Mouse (Mus musculus) lung, postnatal 0 days (tissue): ENCODE measurements at regions not wholly inside any gene's neighbourhood (a gene's known extent, or its start where the extent isn't known, plus 50 kb on each side); places are given as distances from the start of the nearest gene placed in this dataset.

Experiments
- ATAC-seq: fragments of 200-750 bp; cut with Nextera tagmentation; 2 replicates; pipeline ENCODE4 v1.8.0; 2017; ENCODE audit warnings: moderate library complexity
- DNase-seq: peaks from one replicate; pipeline ENCODE4 v3.0.0-alpha.2; 2016; ENCODE audit warnings: low spot score
- H3K27ac ChIP-seq: fragments of 300-500 bp; sonication (generic); 2 replicates; pipeline ENCODE4 v1.5.1; 2014; ENCODE audit warnings: antibody characterized with exemption, mild to moderate bottlenecking, low read length, mixed read lengths
- H3K27me3 ChIP-seq: fragments of 300-500 bp; sonication (generic); replicated peaks from 2 replicates; pipeline ENCODE4 v1.6.1; 2014; ENCODE audit warnings: low read length, mixed read lengths; ENCODE audit not compliant: insufficient read depth
- H3K36me3 ChIP-seq: fragments of 300-500 bp; sonication (generic); 2 replicates; pipeline ENCODE4 v1.6.1; 2014; ENCODE audit warnings: low read length, mixed read lengths; ENCODE audit not compliant: insufficient read depth
- H3K4me1 ChIP-seq: fragments of 300-500 bp; sonication (generic); 2 replicates; pipeline ENCODE4 v1.6.1; 2014; ENCODE audit warnings: antibody characterized with exemption, low read depth, low read length, mixed read lengths; ENCODE audit not compliant: insufficient read depth
- H3K4me2 ChIP-seq: fragments of 300-500 bp; sonication (generic); replicated peaks from 2 replicates; pipeline ENCODE4 v1.6.1; 2014; ENCODE audit warnings: low read depth, mild to moderate bottlenecking, low read length, moderate library complexity, mixed read lengths
- H3K4me3 ChIP-seq: fragments of 300-500 bp; sonication (generic); 2 replicates; pipeline ENCODE4 v1.5.1; 2014; ENCODE audit warnings: low read depth, low read length
- H3K9ac ChIP-seq: fragments of 300-500 bp; sonication (generic); replicated peaks from 2 replicates; pipeline ENCODE4 v1.6.1; 2014; ENCODE audit warnings: low read depth, mild to moderate bottlenecking
- H3K9me3 ChIP-seq: fragments of 300-500 bp; sonication (generic); 2 replicates; pipeline ENCODE4 v1.6.1; 2016; ENCODE audit warnings: low read length, mixed read lengths
- CTCF ChIP-seq: IDR thresholded peaks from 2 replicates; pipeline ENCODE4 v1.5.1; 2016; ENCODE audit warnings: antibody characterized with exemption, mild to moderate bottlenecking
- EP300 ChIP-seq: IDR thresholded peaks from 2 replicates; pipeline ENCODE4 v1.6.1; 2016; ENCODE audit warnings: antibody characterized with exemption, mild to moderate bottlenecking, control low read depth
- WGBS: fragments of 180-500 bp; shearing (Covaris S2); extraction: QIAGEN DNeasy Blood & Tissue Kit; methylation state at CpG from one replicate; pipeline ENCODE4 v1.1.7; 2014; 5-methylcytosine and 5-hydroxymethylcytosine counted together

GRCm38 (mm10) chr14:120560416-120560815 lies 82.2 kb downstream of the Rap2a start:
- Histone ChIP-seq H3K4me2 (no peak overlapping the region), H3K9ac (no peak overlapping the region), H3K36me3 (no peaks in the 10 kb centered on the region), H3K4me1 (no peaks in the 10 kb centered on the region), H3K27ac (no peak overlapping the region), H3K27me3 (no peaks in the 10 kb centered on the region), H3K4me3 (no peak overlapping the region), H3K9me3 (no peaks in the 10 kb centered on the region)
- TF ChIP-seq CTCF (no peak), EP300 (no peak)
- ATAC-seq (no peak), DNase-seq (no peak)
- WGBS = 95% methylated on average over 7 of the region's 7 CpGs

DNA sequence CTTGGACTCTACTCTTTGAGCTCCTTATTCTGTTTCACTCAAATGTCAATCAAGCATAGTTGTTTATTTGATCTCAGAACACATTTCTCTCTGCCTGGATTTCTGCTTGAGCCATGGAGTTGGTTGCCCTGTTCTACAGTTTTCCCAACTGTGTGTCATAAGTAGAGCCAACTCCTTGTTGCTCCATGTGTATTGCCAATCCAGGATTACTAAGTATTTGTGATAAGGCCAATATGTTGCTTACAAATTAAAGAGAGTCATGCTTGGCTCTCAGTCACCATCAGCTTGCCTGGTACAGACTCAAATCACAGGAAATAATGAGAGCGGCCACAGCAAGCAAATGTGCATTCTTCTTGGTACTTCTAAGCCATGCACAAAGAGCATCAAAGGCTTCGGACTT lies 82.7 kb downstream of the Rap2a start:
- no peak overlapping the region for H3K9ac ChIP-seq
- no peak overlapping the region for H3K4me3 ChIP-seq
- H3K4me2 ChIP-seq = no peak overlapping the region
- H3K9me3 ChIP-seq = no peaks in the 10 kb centered on the region
- TF ChIP-seq CTCF (no peak), EP300 (no peak)
- ATAC-seq (no peak), DNase-seq (no peak)
- no peaks in the 10 kb centered on the region for H3K4me1 ChIP-seq
- no peaks in the 10 kb centered on the region for H3K27me3 ChIP-seq
- H3K36me3 ChIP-seq = no peaks in the 10 kb centered on the region
- no peak overlapping the region for H3K27ac ChIP-seq
- WGBS = 88% methylated on average over 2 of the region's 2 CpGs

DNA sequence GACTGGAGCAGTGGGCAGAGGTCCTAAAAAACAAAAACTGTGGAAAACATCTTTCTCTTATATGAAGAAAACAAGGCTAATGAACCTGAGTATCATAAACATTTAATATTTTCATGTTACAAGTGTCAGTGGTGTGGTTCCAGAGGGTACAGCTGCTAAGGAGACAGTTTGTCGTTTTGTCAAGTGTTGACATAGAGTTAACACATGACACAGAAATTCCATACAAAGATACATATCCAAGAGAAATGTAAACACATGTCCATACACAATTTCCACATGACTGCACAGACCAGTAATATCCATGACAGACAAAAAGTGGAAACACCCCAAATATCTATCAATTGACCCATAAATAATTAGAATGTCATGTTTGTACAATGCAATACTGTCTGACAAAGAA lies 88.7 kb downstream of the Rap2a start:
- no peaks in the 10 kb centered on the region for H3K9me3 ChIP-seq
- H3K27ac ChIP-seq = no peak overlapping the region
- 27% methylated on average over 1 of the region's 1 CpGs for WGBS
- no peak for TF ChIP-seq CTCF
- no peak for TF ChIP-seq EP300
- H3K36me3 ChIP-seq = no peaks in the 10 kb centered on the region
- no peak overlapping the region for H3K9ac ChIP-seq
- DNase-seq = peak; percentile 53
- H3K27me3 ChIP-seq = no peaks in the 10 kb centered on the region
- no peaks in the 10 kb centered on the region for H3K4me1 ChIP-seq
- no peak overlapping the region for H3K4me2 ChIP-seq
- peak; percentile 55 for ATAC-seq
- no peak overlapping the region for H3K4me3 ChIP-seq

- no peak for DNase-seq
- no peak; the same call in 1 of the 2 replicates for ATAC-seq
- 65% methylated on average over 4 of the region's 4 CpGs for WGBS
- H3K4me3 ChIP-seq = no peak overlapping the region
- no peak overlapping the region for H3K4me2 ChIP-seq
- no peak overlapping the region for H3K27ac ChIP-seq
- no peaks in the 10 kb centered on the region for H3K9me3 ChIP-seq
- no peaks in the 10 kb centered on the region for H3K27me3 ChIP-seq
- H3K36me3 ChIP-seq = no peaks in the 10 kb centered on the region
- no peak overlapping the region for H3K9ac ChIP-seq
- no peaks in the 10 kb centered on the region for H3K4me1 ChIP-seq
- TF ChIP-seq EP300 (no peak), CTCF (no peak)
Observed at GRCm38 (mm10) chr14:120568054-120568453, 89.8 kb downstream of the Rap2a start.

GRCm38 (mm10) chr14:120572238-120572637 lies 94.0 kb downstream of the Rap2a start:
- Histone ChIP-seq H3K4me3 (no peak overlapping the region), H3K36me3 (no peaks in the 10 kb centered on the region), H3K27ac (no peak overlapping the region), H3K27me3 (no peaks in the 10 kb centered on the region), H3K4me1 (no peaks in the 10 kb centered on the region), H3K4me2 (no peak overlapping the region), H3K9ac (no peak overlapping the region), H3K9me3 (no peaks in the 10 kb centered on the region)
- ATAC-seq (no peak), DNase-seq (no peak)
- TF ChIP-seq EP300 = no peak
- no peak for TF ChIP-seq CTCF
- WGBS = 58% methylated on average over 10 of the region's 10 CpGs

DNA sequence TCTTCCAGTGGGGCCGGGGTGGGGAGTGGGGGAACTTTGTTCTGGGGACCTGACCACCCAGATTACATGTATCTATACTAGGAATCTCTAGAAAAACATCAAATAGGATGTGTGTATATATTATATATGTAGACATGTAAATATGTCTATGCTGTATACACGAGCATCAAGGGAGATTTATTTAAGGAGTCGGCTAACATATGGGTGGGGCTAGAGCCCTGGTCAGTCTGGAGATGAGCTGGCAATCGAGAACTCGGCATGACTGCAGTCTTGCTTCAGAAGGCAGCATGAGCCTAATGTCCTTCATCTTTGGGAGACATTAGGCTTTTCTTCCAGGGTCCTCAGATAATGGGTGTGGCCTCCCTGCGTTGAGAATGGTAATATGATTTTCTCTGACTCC lies 97.0 kb downstream of the Rap2a start:
- no peak for DNase-seq
- 52% methylated on average over 6 of the region's 6 CpGs for WGBS

More for the DNA sequence above, 97.0 kb downstream of the Rap2a start:
- no peak for ATAC-seq
- no peak for TF ChIP-seq CTCF
- no peak for TF ChIP-seq EP300
- H3K27me3 ChIP-seq = no peaks in the 10 kb centered on the region
- H3K9ac ChIP-seq = no peak overlapping the region
- no peaks in the 10 kb centered on the region for H3K36me3 ChIP-seq
- no peak overlapping the region for H3K4me3 ChIP-seq
- no peak overlapping the region for H3K27ac ChIP-seq
- H3K9me3 ChIP-seq = no peaks in the 10 kb centered on the region
- H3K4me1 ChIP-seq = no peaks in the 10 kb centered on the region
- H3K4me2 ChIP-seq = no peak overlapping the region
